Mouse (Mus musculus): ENCODE measurements at regions not wholly inside any gene's neighbourhood (a gene's known extent, or its start where the extent isn't known, plus 50 kb on each side); places are given as distances from the start of the nearest gene placed in this dataset.
"Not testable (repeated sequence)": the region's sequence is repeated elsewhere in the genome, so short reads cannot be mapped to it uniquely, and the experiment has no call there.

DNA sequence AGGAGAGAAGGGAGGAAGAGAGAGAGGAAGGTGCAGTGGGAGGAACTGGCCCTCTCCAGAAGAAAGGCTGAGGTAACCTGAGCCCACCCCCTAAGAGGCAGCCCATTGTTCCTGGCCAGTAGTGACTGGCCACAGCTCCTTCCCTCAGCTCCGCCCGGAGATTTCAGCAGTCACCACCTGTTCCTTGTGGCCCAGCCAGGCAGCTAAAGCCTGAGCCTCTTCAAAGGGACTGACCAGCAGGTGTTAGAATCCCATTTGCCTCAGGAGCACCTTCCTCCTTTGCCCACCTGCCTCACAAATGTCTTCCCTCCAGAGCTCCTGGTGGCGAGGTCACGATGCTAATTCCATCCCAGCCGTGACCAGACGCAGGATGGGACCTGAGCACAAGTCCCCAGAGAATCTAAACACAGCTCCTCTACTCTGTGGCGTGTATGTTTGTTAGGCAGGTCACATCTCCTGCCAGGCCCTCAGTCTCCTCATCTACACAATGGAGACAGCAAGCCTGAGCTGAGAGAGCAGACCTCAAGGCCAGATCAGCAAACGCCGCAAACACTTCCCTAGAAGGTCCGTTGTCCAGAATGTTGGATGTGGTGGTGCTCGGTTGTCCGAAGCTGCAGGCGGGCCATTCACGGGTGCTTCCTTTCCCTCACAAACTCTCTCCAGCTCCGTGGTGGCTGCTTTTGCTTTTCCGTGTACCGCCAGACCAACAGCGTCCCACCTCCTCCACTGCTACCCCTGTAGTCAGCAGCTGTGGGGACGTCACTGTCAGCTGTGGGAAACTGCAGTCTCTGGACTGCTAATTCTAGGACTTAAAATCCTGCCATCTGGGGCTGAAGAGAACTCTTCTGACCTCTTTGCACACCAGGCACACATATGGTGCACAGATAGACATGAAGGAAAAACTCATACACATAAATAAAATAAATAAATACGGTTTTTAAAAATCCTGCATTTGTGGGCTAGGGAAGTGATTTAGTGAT lies 145.8 kb upstream of the Rad23b start:
- DNase-seq = no peak

DNA sequence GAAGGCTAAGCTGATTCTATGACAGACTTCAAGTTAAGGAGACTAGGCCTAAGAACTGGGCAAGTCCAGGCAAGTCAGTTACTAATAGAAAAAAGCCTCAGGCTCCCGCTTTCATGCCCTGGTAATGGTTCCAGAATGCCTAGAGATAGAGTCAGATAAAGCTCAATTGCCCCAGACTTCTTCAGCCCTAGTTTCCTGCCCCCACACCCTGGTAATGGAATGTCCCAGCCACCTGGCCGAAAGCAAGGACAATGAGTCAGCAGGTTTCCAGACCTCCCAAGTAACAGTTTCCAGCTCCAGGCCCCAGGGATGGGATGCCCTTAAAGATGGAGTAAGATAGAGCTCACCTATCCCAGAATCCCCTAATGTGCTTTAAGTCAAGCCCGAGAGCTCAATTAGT lies 143.6 kb upstream of the Rad23b start:
- no peak for DNase-seq

DNA sequence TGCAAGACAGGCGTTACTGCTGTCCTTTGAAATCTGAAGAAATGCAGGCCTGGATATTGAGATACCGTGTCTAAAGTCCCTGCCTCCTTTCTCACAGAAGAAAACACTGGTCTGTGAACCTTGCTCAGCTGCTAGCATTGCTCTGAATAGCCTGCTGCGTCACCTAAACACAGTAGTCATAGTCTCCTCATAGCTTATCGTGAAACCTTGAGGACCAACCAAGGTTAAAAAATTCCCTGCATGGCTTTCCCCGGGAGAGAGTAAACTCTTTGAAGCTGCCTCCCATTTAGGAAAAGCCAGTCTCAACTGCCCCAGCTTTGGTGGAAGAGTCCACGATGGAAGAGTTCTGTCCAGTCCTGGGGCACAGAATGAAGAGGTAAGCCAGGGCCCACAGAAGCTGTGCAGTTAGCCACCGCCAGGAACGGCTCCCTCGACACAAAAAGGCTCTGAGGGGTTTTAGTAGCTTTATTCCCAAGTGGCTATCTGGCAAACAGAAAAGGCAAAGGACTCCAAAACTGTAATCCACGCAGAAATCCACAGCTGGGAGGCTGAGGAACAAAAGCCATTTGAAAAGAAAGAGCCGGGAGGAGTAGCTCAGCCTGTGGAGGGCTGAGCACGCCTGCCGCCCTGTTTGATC lies 142.0 kb upstream of the Rad23b start:
- DNase-seq = no peak

DNA sequence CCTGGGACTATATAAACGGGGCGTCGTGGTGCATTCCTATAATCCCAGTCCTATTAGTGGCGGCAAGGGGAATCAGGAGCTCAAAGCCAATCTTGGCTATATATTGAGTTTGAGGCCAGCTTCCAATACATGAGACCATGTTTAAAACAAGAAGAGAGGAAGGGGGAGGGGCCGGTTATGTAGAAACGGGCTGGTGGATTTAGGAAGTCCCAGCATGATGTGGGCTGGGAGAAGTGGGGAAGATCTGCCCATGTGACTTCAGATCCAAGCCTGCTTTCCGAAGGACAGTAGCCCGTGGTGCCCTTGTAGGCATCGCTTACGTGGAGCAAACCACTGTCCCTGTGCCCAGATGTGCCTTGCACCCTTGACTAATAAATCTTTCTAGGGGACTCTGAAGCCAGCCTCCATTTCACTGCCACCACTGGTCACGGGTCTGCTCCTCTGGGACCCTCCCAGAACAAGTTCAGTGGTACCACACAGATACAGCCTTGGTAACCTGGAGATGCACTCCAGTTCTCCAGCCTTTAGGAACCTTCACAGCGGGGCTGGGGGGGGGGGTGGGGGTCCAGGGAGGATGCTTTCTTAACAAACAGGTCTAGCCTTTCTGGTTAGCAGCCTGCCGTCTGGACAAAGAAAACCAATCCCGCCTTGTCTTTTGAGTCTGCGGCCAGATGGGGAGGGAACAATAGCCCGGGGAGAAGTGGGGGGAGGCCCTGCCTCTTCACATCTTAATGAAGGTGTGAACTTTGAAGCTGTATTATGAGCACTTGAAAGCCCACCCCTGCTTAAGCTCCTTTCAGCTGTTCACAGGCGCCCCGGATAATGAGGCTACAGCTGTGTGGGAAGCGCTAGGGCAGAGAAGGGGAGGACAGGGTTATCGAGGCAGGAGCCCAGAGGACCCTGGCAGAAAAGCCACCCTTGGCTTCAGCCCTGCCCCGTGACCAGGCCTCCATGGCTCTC lies 141.2 kb upstream of the Rad23b start:
- DNase-seq = peak; percentile 5

DNA sequence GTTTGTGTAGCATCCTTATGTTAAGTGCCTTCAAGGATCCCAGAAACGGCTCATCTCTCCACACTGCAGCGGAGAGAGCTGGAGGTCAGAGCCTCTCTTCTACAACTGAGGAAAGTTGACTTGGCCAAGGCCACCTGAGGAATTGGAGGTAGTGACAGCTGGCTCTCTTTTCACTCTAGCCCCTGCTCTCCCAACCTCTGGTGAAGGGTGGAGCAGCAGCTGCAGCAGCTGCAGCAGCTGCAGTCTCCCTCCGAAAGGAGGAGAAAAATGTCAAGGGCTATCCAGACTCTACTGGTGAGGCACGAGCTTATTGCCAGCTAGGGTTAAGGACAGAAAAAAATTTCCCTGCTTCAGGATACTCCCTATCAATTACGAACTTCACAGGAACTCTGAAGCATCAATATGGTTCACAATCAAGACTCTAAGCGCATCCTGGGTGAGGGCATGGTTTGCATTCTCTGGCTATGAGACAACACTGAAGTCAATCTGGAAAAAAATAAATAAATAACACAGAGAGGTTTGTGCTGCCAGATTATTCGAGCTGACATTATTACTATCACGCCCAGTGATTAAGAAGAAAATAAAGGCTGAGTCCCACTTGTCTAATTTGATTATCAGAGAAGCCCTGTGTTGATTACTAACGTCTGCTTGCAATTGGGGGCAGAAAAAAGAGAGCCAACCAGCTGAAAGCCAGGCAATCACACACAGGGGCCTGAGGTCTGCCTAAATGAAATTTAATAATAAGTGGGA lies 134.2 kb upstream of the Rad23b start:
- no peak for DNase-seq

DNA sequence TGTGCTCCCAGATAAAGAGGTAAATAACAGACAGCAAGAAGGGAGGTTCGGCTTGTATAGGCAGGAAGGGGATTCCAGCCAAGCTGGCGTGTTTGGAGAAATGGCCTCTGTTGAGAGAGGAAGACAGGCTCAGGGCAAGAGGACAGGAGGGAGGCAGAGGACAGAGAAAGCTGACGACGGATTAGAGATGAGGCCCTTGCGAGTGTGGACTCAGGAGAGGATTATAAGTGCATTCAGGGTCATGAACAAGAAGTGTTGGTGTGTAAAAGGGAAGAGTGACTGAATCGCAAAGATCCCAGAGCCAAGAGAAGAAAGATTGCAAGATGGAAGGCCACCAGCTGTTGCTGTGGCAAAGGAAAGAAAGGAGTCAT lies 133.7 kb upstream of the Rad23b start:
- no peak for DNase-seq

DNA sequence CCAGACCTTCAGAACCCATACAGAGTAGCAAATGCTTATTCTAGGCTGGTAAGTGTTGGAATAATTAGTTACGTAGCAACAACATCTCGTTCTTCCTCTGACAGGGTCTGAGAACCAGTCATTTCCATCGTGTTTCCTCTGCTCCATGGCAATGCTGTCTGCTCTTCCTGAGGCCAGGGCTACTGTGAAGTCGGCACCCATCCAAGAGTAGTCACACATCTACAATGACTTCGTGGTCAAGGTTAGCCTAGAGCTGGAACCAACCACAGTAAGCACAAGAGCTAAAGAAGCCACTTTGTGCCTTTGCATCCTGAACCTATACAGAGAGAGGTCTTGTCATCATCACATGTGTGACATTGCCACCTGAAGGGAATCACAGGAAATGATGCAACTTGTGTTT lies 124.1 kb upstream of the Rad23b start:
- no peak for DNase-seq

DNA sequence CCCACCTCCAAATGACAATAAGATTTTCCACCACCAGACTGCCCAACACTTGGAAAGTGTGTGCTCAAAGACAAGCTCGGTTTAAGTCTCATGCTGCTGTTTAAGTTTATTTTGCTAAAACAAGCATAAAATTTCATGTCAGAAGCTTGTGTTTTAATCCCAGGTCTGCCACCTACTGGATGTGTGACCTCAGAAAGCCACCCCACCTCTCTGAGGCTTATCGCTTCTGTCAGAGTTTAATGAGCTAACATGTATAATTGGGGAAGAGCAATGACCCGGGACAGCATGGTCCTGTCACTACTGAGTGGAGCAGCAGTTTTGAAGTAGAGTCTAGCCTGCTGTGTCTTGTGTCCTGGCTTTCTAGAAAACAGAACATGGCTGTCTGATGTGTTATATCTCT lies 122.4 kb upstream of the Rad23b start:
- DNase-seq = no peak

DNA sequence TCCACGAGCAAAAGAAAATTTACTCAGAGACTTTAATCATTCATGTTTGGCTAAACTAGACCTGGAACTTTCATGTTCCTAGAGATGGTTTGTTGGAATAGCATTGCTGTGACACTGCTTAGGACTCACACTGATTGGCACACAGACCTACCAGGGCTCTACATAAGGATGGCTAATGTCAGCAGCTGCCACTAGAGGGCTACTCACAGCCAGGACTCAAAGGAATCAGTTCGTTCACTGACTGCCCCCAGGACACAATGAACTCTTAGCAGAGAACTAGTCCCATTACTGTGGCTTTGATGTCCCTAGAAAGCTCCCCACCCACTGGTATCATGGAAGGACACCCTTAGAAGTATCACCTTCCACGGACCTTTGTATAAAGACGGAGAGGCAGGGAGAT lies 118.3 kb upstream of the Rad23b start:
- no peak for DNase-seq

DNA sequence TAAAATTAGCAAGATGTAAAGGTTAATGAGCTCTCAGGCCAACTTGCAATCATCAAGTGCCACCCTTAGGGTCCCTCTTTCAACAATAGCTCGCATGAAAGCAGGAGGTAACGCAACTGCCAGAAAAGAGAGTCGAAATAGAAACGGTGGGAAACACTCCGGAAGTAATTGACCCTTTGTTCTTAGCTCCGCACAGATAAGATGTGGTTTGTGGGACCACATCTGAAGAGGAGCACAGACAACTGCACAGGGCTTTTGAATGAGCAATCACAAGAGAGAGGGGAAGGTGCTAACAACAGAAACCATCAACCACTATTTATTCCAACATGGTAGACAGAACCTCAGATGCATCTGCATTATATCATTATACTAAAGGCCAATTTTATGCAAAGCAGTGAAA lies 112.0 kb upstream of the Rad23b start:
- DNase-seq = no peak

DNA sequence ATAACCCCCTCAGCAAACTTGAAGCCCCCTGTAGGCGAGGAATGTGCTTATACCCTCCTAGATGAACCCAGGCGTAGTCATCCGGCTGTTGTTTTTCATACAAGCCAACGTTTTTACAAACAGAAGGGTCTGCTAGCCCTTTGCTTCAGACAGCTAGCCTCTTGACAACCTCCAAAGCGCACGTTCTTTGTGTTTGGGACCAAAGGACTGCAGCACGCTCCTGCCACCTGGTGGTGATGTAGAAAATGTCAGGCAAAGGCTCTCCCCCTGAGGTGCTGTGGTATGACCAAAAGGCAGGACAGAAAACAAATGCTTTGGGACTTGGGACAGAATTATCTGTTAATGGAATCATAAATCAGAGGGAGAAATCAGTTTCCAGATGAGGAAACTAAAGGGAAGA lies 109.4 kb upstream of the Rad23b start:
- DNase-seq = peak; percentile 66

DNA sequence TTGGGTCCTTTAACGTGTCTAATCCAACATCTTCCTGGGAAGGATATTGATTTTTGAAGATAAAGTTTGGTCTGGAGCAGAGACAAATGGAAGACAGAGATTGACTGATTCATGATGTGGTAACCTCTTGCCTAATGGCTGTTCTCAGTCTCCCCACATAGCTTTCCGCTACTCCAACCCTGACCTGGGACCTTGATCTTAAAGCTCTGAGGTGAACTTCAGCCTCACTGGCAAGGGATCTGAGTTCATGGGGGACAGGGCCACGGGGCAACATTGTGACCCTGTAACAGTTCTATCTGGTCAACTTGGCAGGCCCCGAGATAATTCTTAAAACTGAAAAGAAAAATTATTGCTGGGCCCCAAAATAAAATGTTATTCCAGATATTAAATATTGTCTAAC lies 107.5 kb upstream of the Rad23b start:
- no peak for DNase-seq

DNA sequence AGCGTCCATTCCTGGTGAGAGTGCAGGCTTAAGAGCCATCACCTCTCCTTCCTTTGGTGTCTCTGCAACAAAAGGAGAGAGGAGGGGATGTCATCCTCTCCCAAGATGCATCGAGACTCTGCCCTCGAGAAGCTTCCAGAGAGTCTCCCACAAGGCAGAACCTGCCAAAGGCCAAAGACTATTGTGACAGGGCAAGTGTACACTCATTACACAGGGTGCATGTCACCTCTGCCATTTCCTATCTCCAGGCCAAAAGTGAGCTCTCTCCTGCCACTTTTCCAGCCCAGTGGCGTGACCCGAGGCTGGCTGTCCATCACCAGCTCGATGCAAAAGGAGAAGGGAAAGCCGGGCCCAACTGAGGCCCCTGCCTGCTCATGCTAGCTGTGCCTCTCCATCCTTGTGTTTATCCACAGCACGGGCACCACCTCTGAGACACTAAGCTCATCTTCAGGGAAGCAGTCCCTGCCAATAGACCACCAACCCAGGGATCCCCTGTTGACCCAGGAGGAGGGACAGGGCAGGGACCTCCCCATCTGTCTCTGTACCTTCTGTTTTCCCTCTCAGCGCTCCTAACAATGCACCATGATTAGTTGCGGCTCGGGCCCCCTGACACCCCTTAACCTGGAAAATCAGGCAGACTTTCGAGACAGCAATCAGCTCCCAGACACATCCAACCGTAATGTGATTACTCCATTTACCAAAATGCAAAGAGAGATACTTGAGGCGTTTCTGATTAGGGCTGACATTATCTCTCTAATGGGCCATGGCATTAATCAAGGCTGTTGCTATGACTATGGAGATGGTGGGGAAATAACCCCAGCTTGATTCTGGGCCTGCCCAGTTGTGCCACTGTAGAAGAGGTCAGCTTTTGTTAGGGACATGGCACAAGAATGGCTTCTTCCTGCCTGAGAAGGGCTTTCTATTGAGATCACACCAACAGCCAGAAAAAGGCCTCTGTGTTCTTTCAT lies 106.5 kb upstream of the Rad23b start:
- no peak for DNase-seq

DNA sequence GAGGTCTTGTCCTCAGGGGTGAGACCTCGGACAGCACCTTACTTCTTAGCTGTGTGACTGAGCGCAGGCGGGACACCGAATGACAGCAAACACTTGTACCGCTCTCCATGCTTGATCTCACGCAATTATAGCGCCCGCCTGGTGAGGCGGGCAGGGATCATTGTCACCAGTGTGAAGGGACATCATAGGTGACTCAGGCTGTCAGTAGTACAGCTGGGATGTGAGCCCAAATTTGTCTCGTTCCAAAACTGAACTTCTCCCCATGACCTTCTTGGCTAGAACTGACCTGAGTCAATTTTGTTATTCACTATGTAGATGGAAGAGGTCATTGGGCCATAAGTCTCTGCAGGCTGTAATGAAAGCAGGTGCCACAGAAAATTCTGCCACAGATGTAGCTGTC lies 104.1 kb upstream of the Rad23b start:
- no peak for DNase-seq

DNA sequence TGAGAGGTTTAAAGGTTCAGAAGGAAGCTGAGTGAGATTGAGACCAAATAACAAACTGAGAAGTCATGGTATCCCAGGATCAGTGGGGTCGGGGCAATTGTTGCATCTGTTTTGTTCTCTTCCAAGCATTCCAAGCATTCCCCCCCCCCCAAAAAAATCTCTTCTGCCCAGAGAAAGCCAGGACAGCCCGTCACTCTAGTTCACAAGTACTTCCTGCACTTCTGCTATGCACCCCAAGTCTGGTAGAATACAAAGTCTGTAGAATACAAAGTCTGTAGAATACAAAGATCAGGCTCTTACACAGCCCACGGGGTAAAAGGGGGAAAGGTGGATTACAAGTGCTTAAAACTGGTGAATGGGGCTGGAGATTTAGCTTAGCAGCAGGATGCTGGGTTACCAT lies 99.5 kb upstream of the Rad23b start:
- no peak for DNase-seq

DNA sequence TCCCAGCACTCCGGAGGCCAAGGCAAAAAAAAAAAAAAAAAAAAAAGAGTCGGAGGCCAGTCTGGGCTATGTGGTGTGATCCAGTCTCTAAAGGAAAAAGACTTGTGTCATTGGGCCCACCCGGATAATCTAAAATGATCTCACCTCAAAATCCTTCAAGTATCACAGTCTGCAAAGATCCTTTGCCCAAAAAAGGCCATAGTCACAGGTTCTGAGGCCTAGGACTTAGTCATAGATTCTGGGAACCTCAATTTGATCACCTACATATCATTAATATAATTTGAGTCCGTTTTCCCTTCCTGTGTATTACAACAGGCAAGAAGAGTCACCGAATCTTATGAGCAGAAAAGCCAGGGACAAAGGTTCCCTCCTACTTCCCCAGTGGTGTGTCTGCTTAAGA lies 98.3 kb upstream of the Rad23b start:
- DNase-seq = no peak

DNA sequence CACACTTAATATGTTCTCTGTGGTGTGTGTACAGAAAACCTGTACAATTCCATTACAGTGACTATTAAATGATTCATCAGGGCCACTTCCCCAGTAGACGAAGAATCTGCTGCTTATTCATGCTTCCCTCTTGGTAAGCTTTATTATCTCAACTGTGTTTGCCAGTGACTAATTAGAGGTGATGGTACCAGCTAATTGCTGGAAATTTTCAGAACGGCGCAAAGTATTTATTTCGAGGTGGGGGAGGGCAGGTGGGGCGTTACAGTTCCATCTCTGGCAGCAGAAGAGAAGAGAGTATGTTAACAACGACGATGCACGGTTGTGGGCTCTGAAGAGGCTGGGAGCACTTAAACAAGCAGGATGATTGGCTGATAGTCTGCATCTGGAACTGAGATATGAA lies 96.1 kb upstream of the Rad23b start:
- DNase-seq = no peak

DNA sequence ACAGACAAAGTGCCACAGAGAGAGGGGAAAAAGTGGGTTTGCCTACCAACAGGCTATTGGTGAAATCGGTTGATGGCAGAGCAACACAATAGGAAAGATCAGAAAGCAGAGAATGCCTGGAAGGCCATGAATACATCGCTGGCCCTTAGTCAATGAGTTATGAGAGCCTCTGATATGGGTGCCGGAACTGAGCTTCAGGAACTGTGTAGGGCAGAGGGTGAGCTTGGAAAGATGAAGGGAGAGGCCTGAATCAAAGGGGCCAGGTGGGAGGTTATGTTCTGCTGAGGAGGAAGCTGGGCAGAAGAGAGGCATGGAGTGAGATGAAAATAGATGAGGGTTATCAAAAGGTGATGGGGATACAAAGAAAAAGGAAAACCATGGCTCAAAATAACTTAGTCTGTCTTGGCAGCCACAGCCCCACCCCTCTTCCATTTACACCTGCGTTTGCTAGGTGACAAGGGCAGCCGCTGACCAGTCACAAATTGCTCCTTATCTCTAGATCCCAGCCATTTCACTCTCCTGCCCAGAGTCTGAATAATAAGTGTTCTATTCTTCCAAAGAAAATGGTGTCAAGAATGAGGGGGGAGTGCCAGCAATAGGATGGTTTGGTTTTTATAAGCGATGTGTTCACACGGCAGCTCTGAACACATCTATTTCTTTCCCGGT lies 77.7 kb upstream of the Rad23b start:
- no peak for DNase-seq

DNA sequence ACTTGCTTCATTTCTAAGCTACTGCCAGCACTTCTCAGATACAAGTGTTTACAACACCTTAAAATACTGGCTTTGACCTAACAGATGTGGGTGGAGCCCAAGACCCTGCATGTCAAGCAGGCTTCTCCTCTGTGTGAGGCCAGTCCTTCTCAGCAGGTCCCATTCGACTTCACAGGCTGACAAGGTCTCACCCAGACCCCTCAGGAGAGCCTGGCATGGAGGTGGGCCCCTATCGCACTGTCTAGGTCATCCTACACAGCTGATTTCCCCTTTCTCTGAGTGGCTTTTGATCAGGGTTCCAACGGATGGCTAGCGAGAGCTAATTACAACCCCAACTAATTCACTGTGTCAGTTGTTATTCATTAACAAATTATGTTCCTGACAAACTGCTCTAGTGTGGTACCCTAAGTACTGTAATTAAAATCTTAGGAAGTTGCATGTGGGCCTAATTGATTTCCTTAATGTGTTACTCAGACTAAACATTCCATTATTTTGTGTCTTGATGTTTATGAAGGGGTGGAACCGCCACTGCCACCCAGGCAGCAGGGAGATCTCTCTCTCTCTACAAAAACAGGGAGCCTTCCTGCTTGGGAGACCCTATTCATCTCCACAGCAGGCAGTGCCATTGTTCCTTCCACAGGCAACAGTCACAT lies 73.4 kb upstream of the Rad23b start:
- DNase-seq = no peak

DNA sequence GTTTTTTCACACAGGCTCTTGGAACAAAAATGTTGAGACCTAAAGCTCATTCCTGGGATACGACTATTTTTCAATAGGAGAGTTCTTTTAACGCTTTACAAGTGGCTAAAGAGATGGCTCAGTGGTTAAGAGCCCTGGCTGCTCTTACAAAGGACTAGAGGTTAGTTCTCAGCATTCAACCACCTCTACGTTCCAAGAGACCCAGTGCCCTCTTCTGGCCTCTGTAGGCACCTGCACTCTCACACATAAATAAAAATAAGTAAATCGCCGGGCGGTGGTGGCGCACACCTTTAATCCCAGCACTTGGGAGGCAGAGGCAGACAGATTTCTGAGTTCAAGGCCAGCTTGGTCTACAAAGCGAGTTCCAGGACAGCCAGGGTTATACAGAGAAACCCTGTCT lies 70.5 kb upstream of the Rad23b start:
- not testable (repeated sequence) for DNase-seq

Data from cerebellum, adult 8-10 months (tissue).